Mouse (Mus musculus) neural tube, embryonic 10.5 days (tissue): ENCODE measurements around the gene Emx2.

ENCODE experiments used
- DNase-seq: peaks from one replicate; pipeline ENCODE4 v3.0.0-alpha.2; 2017; ENCODE audit warnings: low spot score; ENCODE audit errors: extremely low spot score

Gene Emx2

DNA sequence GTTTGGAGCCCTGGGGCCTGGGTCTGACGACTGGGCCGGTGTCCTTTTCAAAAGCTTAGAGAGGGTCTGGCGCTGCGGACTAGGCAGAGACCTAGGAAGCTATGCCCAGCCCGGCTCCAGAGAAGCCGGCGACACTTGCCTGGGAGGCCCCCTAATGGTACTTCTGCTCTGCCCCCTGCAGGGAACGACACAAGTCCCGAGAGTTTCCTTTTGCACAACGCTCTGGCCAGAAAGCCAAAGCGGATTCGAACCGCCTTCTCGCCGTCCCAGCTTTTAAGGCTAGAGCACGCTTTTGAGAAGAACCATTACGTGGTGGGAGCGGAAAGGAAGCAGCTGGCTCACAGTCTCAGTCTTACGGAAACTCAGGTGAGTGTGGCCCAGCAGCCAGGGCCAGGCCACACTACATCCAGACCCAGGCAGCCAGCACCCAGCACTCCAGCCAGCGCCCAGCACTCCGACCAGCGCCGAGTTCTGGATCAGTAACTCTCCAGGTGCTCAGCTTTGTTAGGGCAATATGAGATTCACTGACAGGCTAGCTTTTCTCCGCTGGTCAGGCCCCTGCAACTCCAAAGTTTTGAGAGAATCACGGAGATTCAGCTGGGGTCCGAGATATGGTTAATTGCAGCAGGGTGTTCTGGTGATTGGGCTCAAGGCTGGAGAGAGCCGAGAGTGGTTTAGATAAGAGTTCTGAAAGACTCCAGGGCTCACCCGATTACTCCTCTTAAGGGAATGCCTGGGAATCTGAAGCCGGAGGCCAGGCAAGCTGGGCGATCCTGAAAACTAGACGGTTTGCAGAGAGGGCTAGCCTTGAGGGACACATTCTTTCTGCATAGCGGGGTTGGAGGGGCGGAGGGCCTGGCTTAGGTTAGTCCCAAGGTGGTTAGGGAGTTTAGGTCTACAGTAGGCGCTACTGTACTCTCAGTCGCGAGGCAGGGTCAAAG is 3.6 kb downstream of the Emx2 start:
- peak; percentile 68 for DNase-seq

DNA sequence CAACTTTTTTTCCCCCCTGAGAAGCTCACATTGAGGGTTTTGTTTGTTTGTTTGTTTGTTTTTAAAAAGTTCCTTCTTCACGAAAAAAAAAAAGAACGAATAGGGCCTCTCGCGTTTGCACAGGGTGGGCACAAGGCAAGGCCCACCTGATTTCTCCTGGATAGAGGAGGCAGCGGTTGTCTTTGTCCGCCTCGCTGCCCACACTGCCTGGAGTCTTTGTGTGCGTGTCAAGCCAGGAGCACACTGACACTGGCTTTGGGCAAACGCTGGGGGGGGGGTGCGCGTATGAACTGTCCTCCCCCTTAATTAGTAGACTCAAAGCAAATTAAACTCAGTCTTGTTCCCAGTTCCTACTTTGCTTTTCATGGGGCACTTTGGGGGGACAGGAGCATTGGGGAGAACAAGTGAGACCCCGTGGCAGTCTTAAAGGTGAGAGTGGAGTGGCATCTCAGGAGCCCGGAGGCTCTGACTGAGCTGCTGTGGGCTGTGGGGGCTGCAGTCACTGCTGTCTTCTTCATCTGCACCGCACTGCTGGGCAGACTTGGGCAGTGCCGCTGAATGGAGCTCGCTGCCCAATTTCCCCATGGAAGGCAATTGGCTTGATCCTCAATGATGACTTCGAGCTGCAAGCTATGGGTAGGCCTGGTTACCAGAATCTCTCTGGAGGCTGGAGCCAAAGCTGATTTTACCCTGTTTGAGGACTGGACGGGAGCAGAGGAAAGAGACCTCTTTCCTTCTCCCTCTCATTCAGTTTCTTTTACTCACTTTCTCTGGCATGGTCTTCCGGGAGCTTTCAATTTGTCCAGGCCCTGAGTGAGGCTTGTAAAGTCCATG is 4.5 kb downstream of the Emx2 start:
- peak; percentile 60 for DNase-seq

DNA sequence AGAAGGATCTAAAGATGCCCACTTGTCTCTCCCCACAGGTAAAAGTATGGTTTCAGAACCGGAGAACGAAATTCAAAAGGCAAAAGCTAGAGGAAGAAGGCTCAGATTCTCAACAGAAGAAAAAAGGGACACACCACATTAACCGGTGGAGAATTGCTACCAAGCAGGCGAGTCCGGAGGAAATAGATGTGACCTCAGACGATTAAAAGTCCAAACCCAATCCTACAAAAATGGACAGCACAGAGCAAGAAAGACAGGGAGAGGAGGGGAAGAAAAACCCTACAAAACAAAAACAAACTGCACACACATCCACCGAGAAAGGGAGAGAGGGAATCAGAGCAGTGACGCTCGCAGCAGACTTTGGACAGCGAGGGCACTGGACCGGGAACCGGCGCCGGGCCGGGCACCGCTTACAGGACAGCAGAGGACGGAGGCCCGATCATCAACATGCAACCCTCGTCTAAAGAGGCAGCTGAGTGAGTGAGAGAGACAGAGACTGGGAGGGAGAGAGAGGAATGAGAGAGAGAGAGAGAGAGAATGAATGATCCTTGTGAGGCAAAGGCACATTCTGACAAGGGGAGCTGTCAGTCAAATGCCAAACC is 5.8 kb downstream of the Emx2 start:
- peak; percentile 41 for DNase-seq

DNA sequence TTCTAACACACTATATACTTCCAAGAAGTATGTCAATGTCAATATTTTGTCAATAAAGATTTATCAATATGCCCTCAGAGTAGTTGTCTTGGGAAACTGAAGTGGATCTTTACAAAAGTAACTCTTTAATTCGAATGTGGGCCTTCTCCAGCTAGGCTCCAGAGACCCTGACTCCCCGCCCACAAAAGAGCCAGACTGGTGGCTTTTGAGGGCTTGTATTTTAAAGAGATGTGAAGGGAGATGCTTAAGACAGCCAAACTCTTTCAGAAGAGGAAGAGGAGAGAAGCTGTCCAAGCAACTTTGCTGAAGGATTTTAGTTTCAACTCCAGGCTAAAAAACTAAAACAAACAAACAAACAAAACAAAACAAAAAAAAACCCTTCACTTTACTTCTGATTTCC is 7.1 kb downstream of the Emx2 start:
- DNase-seq = no peak

DNA sequence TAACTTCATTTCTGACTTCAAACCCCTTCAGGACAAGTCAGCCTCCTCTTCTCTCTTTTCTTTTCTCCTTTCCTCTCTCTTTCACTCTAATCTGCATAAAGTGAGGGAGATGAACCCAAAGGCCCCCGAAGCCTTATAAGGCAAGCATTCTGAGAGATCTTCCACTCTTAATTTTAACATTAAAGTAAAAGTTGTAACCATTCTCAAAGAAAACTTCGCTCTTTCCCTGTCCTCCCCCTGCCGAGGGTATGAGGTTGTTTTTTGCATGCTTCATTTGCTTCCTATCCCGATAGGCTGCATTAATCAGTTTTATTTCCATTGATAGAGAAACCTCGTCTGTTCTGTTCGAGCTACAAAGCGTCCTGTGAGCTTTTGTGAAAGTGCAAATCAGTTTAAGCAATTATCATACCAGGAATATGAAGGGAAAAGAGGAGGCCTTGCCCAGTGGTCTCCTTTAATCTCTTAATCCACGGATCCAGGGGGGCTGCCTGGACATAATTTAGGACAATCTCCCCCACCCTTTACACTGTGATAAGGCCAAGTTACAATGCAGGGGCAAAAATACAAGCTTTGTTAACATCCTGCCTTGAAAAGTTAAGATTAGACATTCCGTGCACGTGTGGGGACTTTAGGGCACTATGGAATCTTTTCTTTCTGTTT is 7.7 kb downstream of the Emx2 start:
- peak; percentile 42 for DNase-seq

DNA sequence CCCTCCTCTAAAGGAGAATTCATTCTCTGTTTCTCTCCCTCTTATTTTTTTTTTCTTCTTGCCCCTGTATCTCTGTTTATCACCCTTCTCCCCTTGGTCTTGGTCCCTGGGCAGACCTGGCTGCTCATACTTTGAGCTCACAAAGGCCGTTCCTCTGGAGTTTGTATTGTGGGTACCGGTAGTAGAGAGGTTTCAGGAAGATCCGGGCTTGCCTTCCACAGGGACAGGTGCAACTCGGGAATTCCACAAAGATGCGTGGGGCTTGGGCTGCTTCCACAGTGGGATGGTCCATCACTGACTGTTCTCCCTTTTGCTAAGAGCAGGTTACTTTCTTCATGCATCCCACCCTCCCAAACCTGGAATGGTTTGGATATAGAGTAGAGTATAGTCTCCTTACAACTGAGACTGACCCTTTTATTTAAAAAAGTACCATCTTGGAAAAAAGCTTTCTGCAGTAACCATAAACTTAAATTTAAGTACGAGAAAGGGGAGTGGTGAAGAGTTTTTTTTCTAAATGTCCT is 8.3 kb downstream of the Emx2 start:
- DNase-seq = peak; percentile 44

DNA sequence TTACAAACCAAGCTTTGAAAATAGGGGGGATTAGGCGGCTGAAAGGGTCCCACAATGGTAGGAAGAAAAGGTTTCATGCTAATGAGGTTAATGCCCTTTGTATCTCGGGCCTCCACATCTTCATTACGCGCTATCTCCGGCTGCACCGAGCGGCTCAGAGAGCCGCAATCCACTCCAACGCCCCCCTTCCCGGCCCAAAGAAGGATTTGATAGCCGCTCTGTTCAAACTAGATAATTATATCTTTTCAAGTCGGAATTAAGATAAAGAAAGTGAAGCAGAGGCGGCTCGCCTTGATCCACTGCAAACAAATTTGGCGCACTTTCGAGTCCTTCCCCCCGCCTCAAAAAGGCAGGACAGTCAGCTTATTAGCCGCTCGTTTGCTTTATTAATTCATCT is 8.8 kb downstream of the Emx2 start:
- peak; percentile 44 for DNase-seq

DNA sequence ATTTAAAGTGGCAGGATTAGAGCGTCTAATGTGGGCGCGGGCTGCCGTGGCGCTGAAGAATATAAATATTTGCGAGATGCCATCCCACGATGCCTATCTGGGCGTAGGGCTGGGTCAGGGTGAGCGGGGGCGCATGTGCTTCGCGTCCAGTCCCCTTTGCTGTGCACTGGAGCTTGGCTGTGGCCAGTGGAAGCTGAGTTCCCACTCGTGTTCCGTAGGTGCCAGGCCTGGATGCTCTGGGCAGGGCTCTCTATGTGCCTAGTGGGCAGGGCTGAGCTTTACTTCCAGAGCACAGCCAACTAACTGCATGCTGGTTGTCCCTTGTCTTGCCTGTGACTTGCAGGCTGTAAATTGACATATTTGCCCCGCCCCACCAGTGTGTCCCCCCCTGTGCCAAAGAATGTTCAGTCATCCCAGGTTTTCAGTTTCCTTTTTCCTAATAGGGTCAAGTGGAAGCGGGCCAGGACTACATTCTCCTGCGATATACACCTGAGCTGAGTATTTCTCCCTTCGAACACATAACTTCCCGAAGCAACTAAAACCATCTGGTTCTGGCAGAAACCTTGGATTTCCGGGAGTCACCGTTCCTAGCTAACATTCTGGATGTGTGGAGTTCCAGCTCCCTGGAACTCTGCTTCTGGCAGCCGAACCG is 9.4 kb downstream of the Emx2 start:
- peak; percentile 54 for DNase-seq

DNA sequence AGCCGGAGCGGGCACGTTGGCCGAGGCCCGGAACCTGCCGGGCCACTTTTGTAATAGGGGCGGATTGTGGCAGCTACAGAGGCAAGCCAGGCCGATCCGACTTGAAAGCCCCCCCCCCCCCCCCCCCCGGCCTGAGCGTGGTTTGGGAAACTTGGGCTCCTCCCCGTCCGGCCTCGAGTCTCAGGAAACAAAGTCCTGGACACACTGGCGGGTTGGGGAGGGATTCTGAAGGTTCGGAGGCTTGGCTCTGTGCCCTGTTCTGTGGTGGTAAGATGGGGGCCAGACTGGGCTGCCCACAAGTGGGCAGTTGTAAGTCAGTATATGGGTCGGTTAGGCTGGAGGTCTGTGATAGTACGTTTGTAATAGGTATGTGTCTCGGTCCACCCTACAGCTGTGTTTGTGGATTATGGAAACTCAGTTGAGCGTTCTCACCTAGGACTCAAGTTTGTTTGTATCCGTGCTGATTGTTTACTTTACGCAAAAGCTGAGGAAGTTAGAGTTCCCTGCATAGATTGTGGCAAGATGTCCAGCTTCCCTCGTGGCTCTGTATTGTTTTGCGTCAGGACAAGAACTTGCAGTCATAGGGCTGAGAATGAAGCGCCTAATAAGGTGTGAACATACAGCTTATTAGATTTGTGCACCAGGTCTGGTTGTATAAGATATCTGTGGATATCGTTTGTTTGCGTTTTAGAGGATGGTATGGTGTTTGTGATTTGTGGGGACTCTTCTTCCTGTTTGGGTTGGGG is 10.1 kb downstream of the Emx2 start:
- DNase-seq = peak; percentile 49

DNA sequence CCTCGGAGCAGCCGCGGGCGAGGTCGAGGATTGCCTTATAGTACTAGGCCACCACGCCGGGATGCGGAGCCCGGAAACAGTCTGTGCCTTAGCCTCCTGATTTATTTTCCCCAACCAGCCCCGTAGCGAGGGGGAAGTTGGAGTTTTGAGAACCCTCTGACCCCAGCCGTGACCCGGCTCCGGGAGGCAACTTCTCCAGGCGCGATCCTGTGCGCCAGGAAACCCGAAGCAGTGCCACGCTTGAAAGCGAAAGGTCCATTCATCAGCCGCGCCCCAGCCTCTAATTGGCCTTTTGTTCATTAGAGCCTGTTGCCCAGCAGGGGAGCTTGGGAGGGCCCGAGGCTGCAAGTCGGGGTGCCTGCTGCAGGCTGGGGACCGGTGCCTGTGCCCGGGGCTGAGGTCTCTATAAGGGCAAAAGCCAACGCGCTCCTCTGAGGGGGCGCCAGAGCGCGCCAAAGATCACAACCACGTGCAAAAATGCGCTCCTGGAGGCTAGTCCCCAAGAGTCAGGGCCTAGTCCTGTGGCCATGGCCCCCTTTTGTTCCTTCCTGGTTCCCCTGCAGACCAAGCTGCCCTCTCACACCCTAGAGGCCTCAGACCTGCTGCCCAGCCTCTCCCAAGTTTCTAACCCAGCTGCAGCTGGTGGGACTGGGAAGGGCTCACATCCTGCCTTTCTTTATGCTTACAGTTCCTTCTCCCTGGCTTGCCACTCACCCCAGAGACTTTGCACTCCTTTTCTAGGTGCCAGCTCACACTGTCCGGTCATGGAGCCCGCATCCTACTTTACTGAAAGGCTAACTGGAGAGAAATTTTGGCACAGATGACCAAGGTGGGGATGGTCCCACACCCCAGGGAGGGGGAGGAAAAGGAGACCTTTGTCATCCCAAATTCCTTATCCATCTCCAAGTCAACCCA is 11.1 kb downstream of the Emx2 start:
- peak; percentile 82 for DNase-seq

DNA sequence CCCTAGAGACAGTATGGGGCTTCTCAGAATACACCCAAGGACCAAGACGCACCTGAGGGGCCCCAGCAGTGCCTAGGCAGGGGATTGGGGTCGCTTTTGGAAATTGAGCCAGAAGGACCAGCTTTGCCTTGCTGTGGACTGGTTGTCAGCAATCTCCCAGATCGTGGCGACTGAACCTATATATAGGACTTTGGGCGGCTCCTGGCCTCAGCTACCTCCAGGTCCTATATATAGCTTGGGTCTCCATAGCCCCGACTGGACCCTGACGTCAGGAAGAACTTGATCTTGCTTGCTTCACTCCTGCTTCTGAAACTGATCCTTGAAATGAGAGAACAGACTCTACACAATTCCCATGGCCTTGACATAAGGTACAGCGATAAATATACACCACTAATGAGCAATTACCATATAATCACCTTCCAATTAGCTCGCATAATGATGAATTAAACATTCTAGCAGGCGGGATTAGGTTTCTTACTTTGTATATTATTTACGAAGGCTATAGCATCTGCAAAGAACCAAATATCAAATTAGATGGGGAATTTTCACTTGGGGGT is 12.0 kb downstream of the Emx2 start:
- DNase-seq = no peak

DNA sequence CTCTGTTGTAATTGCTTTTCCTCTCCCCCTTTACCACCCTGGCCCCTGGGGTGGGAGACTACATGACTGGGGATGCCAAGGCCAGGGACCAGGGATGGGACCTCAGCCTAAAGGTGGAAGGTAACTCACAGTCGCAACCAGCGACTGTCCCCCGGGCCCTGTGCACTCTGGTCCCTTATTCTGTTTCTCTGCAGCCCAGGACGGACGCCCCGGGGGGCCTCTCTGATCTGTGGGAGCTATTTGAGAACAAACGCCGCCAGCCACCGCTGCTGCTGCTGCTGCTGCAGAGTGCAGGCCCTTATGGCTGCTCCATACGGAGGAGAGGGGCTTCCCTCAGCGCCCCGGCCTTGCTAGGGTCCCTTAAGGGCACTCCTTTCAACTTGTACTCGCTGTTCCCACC is 12.7 kb downstream of the Emx2 start:
- peak; percentile 44 for DNase-seq

DNA sequence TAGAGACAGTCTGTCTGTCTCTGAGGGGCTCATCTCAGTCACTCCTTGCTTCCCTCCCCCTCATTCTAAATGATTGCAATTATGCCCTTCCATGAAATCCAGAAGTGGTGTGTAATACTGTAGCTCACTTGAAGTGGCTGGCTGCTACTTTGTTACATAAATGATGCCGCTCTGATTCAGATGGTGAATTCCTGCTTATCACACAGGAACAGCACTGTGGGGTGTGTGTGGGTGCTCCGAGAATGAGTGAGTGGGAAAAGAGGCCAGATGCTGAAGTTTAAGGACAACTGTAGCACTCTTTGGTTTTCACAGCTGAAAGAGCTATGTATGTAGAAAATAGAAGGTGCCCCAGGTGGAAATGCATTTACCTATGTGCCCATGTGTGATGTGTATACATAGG is 14.7 kb downstream of the Emx2 start:
- no peak for DNase-seq

DNA sequence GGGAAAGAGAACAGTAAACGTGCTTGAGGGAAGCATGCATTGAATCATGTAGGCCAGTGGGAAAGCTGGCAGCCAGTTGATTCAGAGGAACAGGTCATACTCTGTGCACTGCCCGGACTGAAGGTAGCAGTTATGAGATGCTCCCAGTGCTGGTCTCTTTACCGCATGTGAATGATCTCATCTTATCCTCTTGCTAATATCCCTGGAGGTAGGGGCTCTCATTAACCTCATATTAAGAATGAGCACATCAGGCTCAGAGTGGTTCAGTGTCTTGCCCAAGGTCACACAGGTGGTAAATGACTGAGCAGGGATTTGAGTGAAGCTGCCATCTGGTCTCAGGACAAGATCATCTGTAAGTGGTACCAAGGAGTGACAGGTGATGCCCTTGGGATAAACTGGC is 21.7 kb downstream of the Emx2 start:
- DNase-seq = no peak

DNA sequence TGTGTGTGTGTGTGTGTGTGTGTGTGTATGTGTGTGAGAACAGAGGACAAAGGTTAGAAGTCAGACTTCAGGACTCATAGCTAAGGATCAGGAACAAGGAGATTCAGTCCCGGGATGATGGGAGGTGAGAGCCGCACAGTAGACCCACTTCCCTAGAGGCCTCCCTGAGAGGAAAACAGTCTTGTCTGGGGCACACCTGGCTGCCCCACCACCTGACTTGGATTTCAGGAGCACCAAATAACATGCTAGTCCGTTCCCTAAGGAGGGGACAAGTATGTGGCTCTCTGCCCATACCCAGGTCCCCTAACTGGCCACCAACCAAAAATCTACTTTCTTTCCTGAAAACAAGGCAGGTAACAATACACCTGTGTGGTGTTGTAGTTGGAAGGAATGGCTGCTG is 22.4 kb downstream of the Emx2 start:
- DNase-seq = no peak

DNA sequence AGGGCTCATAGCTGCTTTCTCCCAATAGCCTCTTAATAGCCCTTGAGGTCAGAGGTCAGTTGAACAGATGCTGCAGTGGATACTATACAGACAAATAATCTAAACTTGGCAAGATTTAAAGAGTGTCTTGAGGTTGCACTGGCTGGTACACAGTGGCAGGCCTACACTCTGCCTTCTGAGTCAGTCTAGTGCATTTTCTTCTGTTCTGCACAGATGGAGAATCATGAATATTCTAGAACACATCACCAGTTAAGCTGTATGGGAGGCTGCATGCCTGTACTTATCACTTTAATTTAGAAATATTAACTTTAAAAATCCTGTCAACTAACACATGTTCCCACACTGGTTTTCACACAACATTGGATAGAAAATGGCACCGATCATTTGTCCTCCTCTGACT is 34.1 kb downstream of the Emx2 start:
- DNase-seq = no peak

DNA sequence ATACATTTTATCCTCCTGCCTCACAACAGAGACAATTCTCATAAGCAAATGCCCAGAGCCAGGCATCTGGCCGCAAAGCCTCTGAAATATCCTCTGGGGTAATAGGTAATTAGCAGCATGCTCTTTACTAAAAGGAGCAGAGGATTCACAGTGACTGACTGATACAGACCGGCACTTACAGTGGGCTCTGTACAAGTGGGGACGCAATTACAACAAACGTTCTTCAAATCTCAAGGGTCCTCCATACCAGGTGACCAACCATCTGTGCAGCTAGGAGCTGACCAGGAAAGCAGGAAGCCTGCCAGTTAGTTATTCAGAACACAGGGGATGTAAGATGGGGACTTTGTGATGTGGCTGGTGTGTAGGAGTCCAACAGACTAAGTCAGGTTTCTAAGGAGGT is 38.7 kb downstream of the Emx2 start:
- DNase-seq = no peak

DNA sequence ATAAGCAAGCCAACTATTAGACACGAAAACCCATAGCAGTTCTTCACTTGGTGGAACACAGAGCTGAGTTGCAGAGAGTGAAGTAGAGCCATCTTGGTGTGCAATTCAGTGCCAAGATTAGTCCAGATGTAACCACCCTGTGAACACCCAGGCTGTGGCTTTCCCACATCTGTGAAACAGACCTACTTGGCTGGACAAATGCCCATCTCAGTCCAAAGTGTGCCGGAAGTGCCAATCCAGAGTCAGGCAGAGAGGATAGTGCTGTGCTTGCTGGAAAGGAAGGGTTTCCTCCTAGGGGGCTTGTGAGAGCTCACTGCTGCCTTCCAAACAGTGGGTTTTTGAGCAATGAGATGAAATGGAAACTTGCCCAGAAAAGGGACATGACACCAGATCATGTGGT is 50.7 kb downstream of the Emx2 start:
- DNase-seq = no peak

DNA sequence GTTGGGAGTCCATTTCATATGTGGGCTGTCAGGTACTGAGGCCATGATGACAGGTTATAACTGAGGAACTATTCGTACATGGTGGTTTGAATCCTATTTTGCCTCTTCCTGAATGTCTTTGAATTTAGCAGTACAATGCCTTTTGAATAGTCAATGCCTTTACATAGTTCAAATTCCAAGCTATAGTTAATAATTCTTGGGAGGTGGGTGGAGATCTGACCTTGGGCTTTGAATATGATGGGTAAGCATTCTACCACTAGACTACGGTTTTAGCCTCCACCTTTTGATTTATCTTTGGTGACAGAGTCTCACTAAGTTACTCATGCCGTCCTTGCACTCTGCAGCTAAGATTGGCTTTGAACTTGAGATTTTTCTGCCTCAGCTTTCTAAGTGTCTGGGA is 55.0 kb downstream of the Emx2 start:
- no peak for DNase-seq
